Mouse (Mus musculus) heart, embryonic 15.5 days (tissue): Measurements from ENCODE around the gene Tldc1. TPM values are rescaled to one million over a fixed set of nuclear protein-coding genes. Genes with fewer than 3 reads are reported as not detected.

ENCODE experiments used
- ATAC-seq: fragments of 200-750 bp; cut with Nextera tagmentation; replicated peaks from 2 replicates; pipeline ENCODE4 v1.8.0; 2017; ENCODE audit warnings: low read depth, moderate TSS enrichment; ENCODE audit not compliant: insufficient number of reproducible peaks, insufficient read depth, low FRiP score
- H3K27ac ChIP-seq: fragments of 300-500 bp; sonication (generic); 2 replicates; pipeline ENCODE4 v1.5.1; 2015; ENCODE audit warnings: mild to moderate bottlenecking, inconsistent platforms
- H3K27me3 ChIP-seq: fragments of 300-500 bp; sonication (generic); 2 replicates; pipeline ENCODE4 v1.6.1; 2015; ENCODE audit warnings: inconsistent platforms
- H3K36me3 ChIP-seq: fragments of 300-500 bp; sonication (generic); 2 replicates; pipeline ENCODE4 v1.6.1; 2015; ENCODE audit warnings: mild to moderate bottlenecking, inconsistent platforms
- H3K4me1 ChIP-seq: fragments of 300-500 bp; sonication (generic); replicated peaks from 2 replicates; pipeline ENCODE4 v1.6.1; 2015; ENCODE audit warnings: inconsistent platforms
- H3K4me2 ChIP-seq: fragments of 300-500 bp; sonication (generic); 2 replicates; pipeline ENCODE4 v1.6.1; 2015; ENCODE audit warnings: inconsistent platforms, mild to moderate bottlenecking, moderate library complexity
- H3K4me3 ChIP-seq: fragments of 300-500 bp; sonication (generic); 2 replicates; pipeline ENCODE4 v1.5.1; 2015; ENCODE audit warnings: mild to moderate bottlenecking, inconsistent platforms
- H3K9ac ChIP-seq: fragments of 300-500 bp; sonication (generic); 2 replicates; pipeline ENCODE4 v1.6.1; 2015; ENCODE audit warnings: mild to moderate bottlenecking, inconsistent platforms
- H3K9me3 ChIP-seq: fragments of 300-500 bp; sonication (generic); replicated peaks from 2 replicates; pipeline ENCODE4 v1.6.1; 2016; ENCODE audit warnings: inconsistent platforms
- WGBS: fragments of 180-500 bp; shearing (Covaris S2); methylation state at CpG from one replicate; pipeline ENCODE4 v1.1.7; 2015; ENCODE audit warnings: mixed read lengths; 5-methylcytosine and 5-hydroxymethylcytosine counted together
- polyA plus RNA-seq: library from polyadenylated mRNA; unstranded; fragments of >200 nt; fragmentation: Nextera tagmentation; extraction: Ambion mirVana; gene quantifications from 2 replicates; pipeline ENCODE4 v1.2.1, GENCODE M21; 2015

The Tldc1 gene
- 10.9 and 12.8 TPM in 2 replicates for polyA plus RNA-seq

- peak within 1 kb of the TSS; percentile 74 for H3K27ac ChIP-seq
- peaks cover 21% of the 10 kb centered on the region for H3K4me1 ChIP-seq
- 0% methylated on average over 18 of the region's 18 CpGs for WGBS
- peak within 1 kb of the TSS; percentile 68 for H3K9ac ChIP-seq
- H3K27me3 ChIP-seq, result no peaks in the 10 kb centered on the region
- no peaks in the 10 kb centered on the region for H3K9me3 ChIP-seq
- peak within 1 kb of the TSS; percentile 68 for H3K4me3 ChIP-seq
- peak; percentile 97 for ATAC-seq
- H3K36me3 ChIP-seq, result no peaks in the 10 kb centered on the region
- peak within 1 kb of the TSS; percentile 84 for H3K4me2 ChIP-seq
Measured at GRCm38 (mm10) chr8:119778263-119778662, at the start of gene Tldc1. TSS of gene Tldc1 (minus strand) at chr8:119778416.

DNA sequence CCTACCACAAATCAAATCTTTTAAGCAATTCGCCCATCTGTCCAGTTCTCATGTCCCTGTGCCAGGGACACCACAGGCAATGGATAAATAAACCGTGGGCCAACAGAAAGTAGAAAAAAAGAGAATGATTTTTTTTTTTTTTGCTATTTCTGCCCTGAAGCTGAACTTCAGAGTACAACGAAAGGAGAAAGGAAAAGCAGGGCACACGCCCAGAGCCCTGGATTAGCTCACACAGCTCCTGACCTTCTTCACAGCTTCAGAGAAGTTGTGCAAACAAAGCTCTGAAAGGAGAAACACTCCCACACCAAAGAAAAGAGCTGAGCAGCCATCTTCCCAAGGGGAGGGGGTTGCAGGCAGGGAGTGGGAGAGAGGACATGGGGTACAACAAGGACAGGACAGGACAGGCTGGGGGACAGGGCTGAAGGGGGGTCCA, 49.5 kb upstream of the Tldc1 start:
- no peak overlapping the region for H3K4me3 ChIP-seq
- H3K4me1 ChIP-seq, result peaks cover 71% of the 10 kb centered on the region
- H3K9me3 ChIP-seq, result no peaks in the 10 kb centered on the region
- peak overlapping the region; percentile 58 for H3K27ac ChIP-seq
- 55% methylated on average over 4 of the region's 4 CpGs for WGBS
- ATAC-seq, result no peak
- H3K4me2 ChIP-seq, result no peak overlapping the region
- H3K27me3 ChIP-seq, result no peaks in the 10 kb centered on the region
- no peak overlapping the region for H3K9ac ChIP-seq
- no peaks in the 10 kb centered on the region for H3K36me3 ChIP-seq

- 48% methylated on average over 5 of the region's 5 CpGs for WGBS
- Histone ChIP-seq H3K9me3 (no peaks in the 10 kb centered on the region), H3K27me3 (no peaks in the 10 kb centered on the region), H3K4me2 (no peak overlapping the region), H3K36me3 (no peaks in the 10 kb centered on the region), H3K9ac (no peak overlapping the region), H3K4me3 (no peak overlapping the region), H3K27ac (peak overlapping the region; percentile 58; the same call in 1 of the 2 replicates), H3K4me1 (peaks cover 63% of the 10 kb centered on the region)
- ATAC-seq, result no peak
Measured at GRCm38 (mm10) chr8:119826982-119827381, 48.8 kb upstream of the Tldc1 start.

GRCm38 (mm10) chr8:119825950-119826730, 47.9 kb upstream of the Tldc1 start:
- H3K36me3 ChIP-seq, result 0 out of 2 replicates have a peak, but pooled peaks cover under 1% of the 10 kb centered on the region
- peak overlapping the region; percentile 25; the same call in 1 of the 2 replicates for H3K27ac ChIP-seq
- no peak for ATAC-seq
- no peaks in the 10 kb centered on the region for H3K9me3 ChIP-seq
- peaks cover 55% of the 10 kb centered on the region for H3K4me1 ChIP-seq
- no peak overlapping the region for H3K4me2 ChIP-seq
- 63% methylated on average over 19 of the region's 19 CpGs for WGBS
- no peak overlapping the region for H3K4me3 ChIP-seq
- no peak overlapping the region for H3K9ac ChIP-seq
- H3K27me3 ChIP-seq, result no peaks in the 10 kb centered on the region

GRCm38 (mm10) chr8:119824809-119825273, 46.6 kb upstream of the Tldc1 start:
- no peak overlapping the region for H3K4me3 ChIP-seq
- peak overlapping the region; percentile 39 for H3K27ac ChIP-seq
- H3K9me3 ChIP-seq, result no peaks in the 10 kb centered on the region
- no peak overlapping the region for H3K9ac ChIP-seq
- H3K27me3 ChIP-seq, result no peaks in the 10 kb centered on the region
- peaks cover 44% of the 10 kb centered on the region for H3K4me1 ChIP-seq
- 0 out of 2 replicates have a peak, but pooled peaks cover 2% of the 10 kb centered on the region for H3K36me3 ChIP-seq
- H3K4me2 ChIP-seq, result no peak overlapping the region
- 55% methylated on average over 11 of the region's 11 CpGs for WGBS
- no peak for ATAC-seq

DNA sequence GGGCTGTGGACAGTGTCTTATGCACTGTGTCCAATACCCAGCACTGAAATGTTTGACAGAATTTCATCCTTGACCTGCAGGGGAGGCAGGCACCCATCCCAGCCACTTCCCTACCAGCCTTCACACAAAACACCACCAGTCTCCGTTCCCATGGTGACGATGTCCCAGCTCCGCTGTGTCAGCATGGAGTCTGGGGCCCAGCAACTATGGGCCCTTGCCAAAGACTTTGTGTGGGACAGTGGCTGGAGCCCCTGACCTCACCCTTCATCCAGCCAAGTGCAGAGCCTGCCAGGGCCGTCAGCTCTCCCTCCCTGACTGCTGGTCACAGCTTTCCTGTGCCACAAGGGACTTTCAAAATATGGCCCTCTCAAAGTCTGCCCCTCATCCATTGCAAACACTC, 45.9 kb upstream of the Tldc1 start:
- Histone ChIP-seq H3K4me3 (no peak overlapping the region), H3K4me2 (no peak overlapping the region), H3K27me3 (no peaks in the 10 kb centered on the region), H3K9me3 (no peaks in the 10 kb centered on the region), H3K27ac (no peak overlapping the region), H3K36me3 (0 out of 2 replicates have a peak, but pooled peaks cover 2% of the 10 kb centered on the region), H3K4me1 (peaks cover 40% of the 10 kb centered on the region), H3K9ac (no peak overlapping the region)
- no peak for ATAC-seq
- WGBS, result 60% methylated on average over 4 of the region's 4 CpGs

- ATAC-seq, result no peak
- Histone ChIP-seq H3K9ac (no peak overlapping the region), H3K27me3 (no peaks in the 10 kb centered on the region), H3K27ac (no peak overlapping the region), H3K4me1 (peaks cover 35% of the 10 kb centered on the region), H3K36me3 (0 out of 2 replicates have a peak, but pooled peaks cover 2% of the 10 kb centered on the region), H3K4me3 (no peak overlapping the region), H3K4me2 (no peak overlapping the region), H3K9me3 (no peaks in the 10 kb centered on the region)
- 92% methylated on average over 9 of the region's 9 CpGs for WGBS
Measured at GRCm38 (mm10) chr8:119823278-119823677, 45.1 kb upstream of the Tldc1 start.

DNA sequence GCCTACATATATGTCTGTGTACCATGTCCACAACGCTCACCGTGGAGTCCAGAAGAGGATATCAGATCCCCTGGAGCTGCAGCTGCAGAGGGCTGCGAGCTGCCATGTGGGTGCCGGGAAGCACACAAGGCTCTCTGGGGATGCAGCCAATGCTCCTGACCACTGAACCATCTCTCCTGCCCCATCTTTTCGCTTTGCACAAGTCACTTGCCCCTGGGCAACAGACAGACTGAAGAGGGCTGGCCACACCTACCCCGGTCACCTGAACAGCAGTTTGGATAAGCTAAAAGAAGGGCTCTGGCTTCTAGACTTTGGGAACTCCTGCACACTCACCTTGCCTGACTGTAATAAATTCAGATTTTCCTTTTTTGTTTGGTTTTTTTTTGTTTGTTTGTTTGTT, 43.5 kb upstream of the Tldc1 start:
- no peak overlapping the region for H3K9ac ChIP-seq
- WGBS, result 90% methylated on average over 6 of the region's 6 CpGs
- no peak overlapping the region for H3K4me3 ChIP-seq
- H3K27me3 ChIP-seq, result no peaks in the 10 kb centered on the region
- H3K36me3 ChIP-seq, result 0 out of 2 replicates have a peak, but pooled peaks cover 2% of the 10 kb centered on the region
- ATAC-seq, result no peak
- no peaks in the 10 kb centered on the region for H3K9me3 ChIP-seq
- no peak overlapping the region for H3K27ac ChIP-seq
- peaks cover 21% of the 10 kb centered on the region for H3K4me1 ChIP-seq
- H3K4me2 ChIP-seq, result no peak overlapping the region

DNA sequence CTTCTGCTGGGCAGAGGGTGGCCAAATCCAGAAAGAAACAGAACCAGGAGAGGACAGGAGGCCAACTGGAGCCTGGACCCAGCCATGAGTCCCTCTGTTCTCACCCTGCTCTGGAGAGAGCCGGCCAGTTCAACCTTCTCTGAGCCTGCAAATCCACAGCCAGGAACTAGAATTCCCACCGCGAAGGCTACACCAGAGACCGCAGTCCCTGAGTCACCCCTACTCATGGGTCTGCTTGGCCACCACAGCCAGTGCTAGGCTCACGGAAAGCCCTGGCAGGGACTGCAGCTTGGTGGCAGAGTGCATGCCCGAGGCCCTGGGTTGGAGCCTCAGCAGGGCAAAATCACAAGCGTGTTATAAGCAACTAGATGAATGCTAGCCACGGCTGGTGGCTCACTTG, 41.8 kb upstream of the Tldc1 start:
- Histone ChIP-seq H3K36me3 (0 out of 2 replicates have a peak, but pooled peaks cover 2% of the 10 kb centered on the region), H3K27me3 (no peaks in the 10 kb centered on the region), H3K27ac (no peak overlapping the region), H3K9ac (no peak overlapping the region), H3K4me1 (peaks cover 8% of the 10 kb centered on the region), H3K4me2 (no peak overlapping the region), H3K4me3 (no peak overlapping the region), H3K9me3 (no peaks in the 10 kb centered on the region)
- ATAC-seq, result no peak
- 89% methylated on average over 8 of the region's 8 CpGs for WGBS

DNA sequence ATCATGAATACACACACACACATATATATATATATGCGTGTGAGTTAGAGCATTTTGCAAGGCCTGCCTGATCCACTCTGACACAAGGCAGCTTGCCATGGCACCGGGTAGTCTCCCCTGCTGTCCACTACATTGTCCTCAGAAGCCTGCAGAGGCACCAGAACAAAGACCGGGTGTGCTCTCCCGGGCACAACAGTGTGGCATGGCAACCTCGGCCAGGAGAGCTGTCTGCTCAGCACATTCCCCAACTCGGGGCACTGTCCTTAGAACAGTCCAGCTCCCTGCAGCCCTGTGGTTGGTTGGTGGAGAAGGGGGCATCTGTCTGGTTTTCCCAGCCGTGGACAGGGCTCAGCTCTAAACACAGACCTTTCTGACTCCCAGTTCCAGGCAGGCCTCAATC, 41.1 kb upstream of the Tldc1 start:
- Histone ChIP-seq H3K9ac (no peak overlapping the region), H3K9me3 (no peaks in the 10 kb centered on the region), H3K4me2 (no peak overlapping the region), H3K27ac (no peak overlapping the region), H3K4me3 (no peak overlapping the region), H3K27me3 (no peaks in the 10 kb centered on the region), H3K36me3 (0 out of 2 replicates have a peak, but pooled peaks cover 2% of the 10 kb centered on the region), H3K4me1 (peaks cover 7% of the 10 kb centered on the region)
- ATAC-seq, result no peak
- WGBS, result 78% methylated on average over 7 of the region's 7 CpGs

DNA sequence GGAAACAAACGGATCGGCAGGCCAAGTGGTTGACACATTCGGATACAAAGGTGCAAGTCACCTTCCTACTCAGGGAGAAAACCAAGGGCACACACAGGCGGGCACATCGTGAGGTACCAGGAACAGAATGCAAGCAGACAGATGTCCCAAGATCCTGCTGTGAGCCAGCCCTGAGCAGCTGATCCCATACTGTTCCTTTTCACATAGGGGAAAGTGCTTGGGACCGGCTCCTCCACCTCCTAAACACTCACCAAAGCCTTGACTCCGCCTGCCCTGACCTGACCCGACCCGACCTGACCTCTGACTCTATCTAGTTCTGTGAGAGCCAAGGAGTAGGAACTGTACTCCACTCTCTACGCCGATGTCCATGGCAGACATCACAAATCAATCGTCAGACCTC, 39.2 kb upstream of the Tldc1 start:
- Histone ChIP-seq H3K36me3 (0 out of 2 replicates have a peak, but pooled peaks cover 2% of the 10 kb centered on the region), H3K27ac (no peak overlapping the region), H3K4me3 (no peak overlapping the region), H3K9ac (no peak overlapping the region), H3K4me1 (peaks cover 16% of the 10 kb centered on the region), H3K4me2 (no peak overlapping the region), H3K9me3 (no peaks in the 10 kb centered on the region), H3K27me3 (no peaks in the 10 kb centered on the region)
- 50% methylated on average over 12 of the region's 12 CpGs for WGBS
- no peak for ATAC-seq
